Mouse (Mus musculus): ENCODE results near the gene Faf2. TPM values are rescaled to one million over a fixed set of nuclear protein-coding genes. Genes with fewer than 3 reads are reported as not detected.

Faf2 gene
- polyA plus RNA-seq, 2 experiments = 50.1 to 99.2 TPM

DNA sequence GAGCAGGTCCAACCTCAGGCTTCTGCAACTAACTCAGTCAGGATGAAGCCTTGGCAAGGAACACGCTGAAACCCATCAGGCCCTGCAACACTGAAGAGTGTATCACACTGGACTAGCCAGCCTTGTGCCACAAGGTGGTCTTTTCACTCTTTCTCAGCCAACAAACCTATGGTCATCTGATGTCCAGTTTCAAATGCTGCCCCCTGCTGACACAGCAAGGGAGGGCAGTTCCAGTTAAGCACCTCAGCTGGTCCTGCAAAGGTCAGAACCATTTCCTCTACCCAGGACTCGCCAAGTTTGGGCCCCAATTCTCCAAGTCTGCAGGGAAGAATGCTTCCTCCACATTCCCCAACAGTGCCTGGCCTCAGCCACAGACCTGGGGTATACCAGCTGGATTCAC, 63.6 kb downstream of the Faf2 start:
- Histone ChIP-seq H3K4me2 (replicated peaks; ENCODE audit: low read depth, low read length, severe bottlenecking) (peak overlapping the region; percentile 80; the same call in 1 of the 2 replicates), H3K9ac (ENCODE audit: low read depth, low read length, severe bottlenecking) (peak overlapping the region; percentile 12; the same call in 1 of the 2 replicates)

DNA sequence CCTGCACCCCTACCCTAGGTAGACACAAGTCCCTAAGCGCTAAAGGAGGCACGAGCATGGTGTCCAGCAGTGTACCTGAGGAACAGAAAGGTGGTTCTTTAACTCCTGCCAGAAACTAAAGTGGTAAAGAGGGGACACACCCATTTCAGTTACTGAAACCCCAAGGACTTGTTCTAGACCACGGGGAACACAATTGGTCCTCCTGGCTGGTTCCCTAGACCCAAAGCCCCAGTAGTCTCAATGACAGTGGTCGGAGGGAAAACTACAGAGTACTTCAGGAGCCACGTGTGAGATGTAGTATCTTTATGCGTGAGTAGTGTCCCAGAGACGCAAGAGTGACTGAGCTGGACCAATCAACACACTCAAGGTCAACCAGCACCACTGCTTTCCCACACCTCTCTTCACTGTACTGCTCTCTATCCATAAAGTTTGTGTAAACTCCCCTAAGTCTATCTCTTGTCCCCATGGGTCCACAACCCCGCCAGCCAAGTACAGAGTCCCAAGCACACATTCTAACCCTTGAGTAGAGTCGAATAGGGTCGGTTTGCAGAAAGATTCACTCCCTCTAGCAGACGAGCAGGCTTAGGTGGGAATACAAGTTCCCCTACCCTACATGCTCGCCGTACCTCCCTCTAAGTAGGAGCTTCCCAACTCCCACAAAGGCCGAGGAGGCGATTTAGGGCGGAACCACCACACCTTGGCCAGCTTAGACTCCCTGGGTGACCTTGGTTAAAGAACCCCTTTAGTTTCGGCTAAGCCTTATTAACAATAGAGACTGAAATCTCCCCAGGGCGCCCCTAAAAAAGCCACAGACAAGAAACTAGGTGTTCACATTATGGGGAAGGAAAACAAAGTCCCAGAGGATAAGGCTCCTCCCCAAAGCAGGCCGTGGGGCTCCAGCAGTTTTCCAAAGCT, 64.8 kb downstream of the Faf2 start:
- H3K4me3 ChIP-seq (replicated peaks; ENCODE audit: low read length) = peak overlapping the region; percentile 99
- H3K27me3 ChIP-seq (ENCODE audit: control insufficient read depth, insufficient read depth, low read length) = no peaks in the 10 kb centered on the region
- TF ChIP-seq POLR2A (IDR thresholded peaks at IDR 0.05; ENCODE audit: borderline replicate concordance, extremely low read depth, insufficient read depth, insufficient read length) = no peak
- H3K9ac ChIP-seq (ENCODE audit: low read depth, low read length, severe bottlenecking) = peak overlapping the region; percentile 96
- peaks cover 16% of the 10 kb centered on the region for H3K4me1 ChIP-seq (ENCODE audit: control insufficient read depth, insufficient read depth, low read length)
- no peaks in the 10 kb centered on the region for H3K9me3 ChIP-seq (ENCODE audit: control insufficient read depth, low read length)
- DNase-seq (ENCODE audit: low spot score) = no peak
- peak overlapping the region; percentile 80 for H3K4me2 ChIP-seq (replicated peaks; ENCODE audit: low read depth, low read length, severe bottlenecking)
- no peak for ATAC-seq (ENCODE audit: low FRiP score, low read depth)
- 3% methylated on average over 19 of the region's 19 CpGs for WGBS
- H3K36me3 ChIP-seq (ENCODE audit: control insufficient read depth, insufficient read depth, low read length) = peaks cover 37% of the 10 kb centered on the region
- H3K27ac ChIP-seq (replicated peaks; ENCODE audit: low read depth, low read length) = peak overlapping the region; percentile 98

More for the DNA sequence above, 63.6 kb downstream of the Faf2 start:
- Histone ChIP-seq H3K4me1 (ENCODE audit: control insufficient read depth, insufficient read depth, low read length) (peaks cover 16% of the 10 kb centered on the region), H3K27ac (replicated peaks; ENCODE audit: low read depth, low read length) (no peak overlapping the region), H3K36me3 (ENCODE audit: control insufficient read depth, insufficient read depth, low read length) (peaks cover 49% of the 10 kb centered on the region), H3K9me3 (ENCODE audit: control insufficient read depth, low read length) (no peaks in the 10 kb centered on the region), H3K4me3 (replicated peaks; ENCODE audit: low read length) (peak overlapping the region; percentile 99), H3K27me3 (ENCODE audit: control insufficient read depth, insufficient read depth, low read length) (no peaks in the 10 kb centered on the region)
- no peak for ATAC-seq (ENCODE audit: low FRiP score, low read depth)
- 39% methylated on average over 2 of the region's 2 CpGs for WGBS
- no peak for DNase-seq (ENCODE audit: low spot score)
- no peak for TF ChIP-seq POLR2A (IDR thresholded peaks at IDR 0.05; ENCODE audit: borderline replicate concordance, extremely low read depth, insufficient read depth, insufficient read length)

DNA sequence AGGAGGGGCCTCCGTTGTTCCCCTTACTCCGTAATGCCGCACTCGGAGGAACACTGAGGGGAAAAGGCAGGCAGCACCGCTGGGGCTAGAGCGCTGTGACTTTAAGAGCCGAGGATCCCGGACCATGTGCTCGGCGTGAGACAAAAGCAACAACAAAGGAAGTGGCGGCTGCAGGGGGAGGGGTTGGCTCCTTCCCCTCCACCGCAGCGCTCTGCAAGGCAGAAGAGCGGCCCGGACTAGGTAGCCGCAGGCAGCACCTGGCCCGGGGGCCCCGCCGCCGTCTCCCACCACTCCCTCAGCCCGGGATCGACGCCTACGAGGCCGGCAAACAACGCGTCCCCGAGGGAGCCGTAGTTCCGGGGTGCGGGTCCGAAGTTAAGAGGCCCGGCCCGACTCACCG, 65.5 kb downstream of the Faf2 start:
- H3K9me3 ChIP-seq (ENCODE audit: control insufficient read depth, low read length) = no peaks in the 10 kb centered on the region
- DNase-seq (ENCODE audit: low spot score) (peak; percentile 85), ATAC-seq (ENCODE audit: low FRiP score, low read depth) (peak; percentile 51)
- peak overlapping the region; percentile 80 for H3K4me2 ChIP-seq (replicated peaks; ENCODE audit: low read depth, low read length, severe bottlenecking)
- H3K36me3 ChIP-seq (ENCODE audit: control insufficient read depth, insufficient read depth, low read length) = peaks cover 32% of the 10 kb centered on the region
- no peak for TF ChIP-seq POLR2A (IDR thresholded peaks at IDR 0.05; ENCODE audit: borderline replicate concordance, extremely low read depth, insufficient read depth, insufficient read length)
- H3K4me1 ChIP-seq (ENCODE audit: control insufficient read depth, insufficient read depth, low read length) = peaks cover 17% of the 10 kb centered on the region
- WGBS = 0% methylated on average over 28 of the region's 35 CpGs
- H3K9ac ChIP-seq (ENCODE audit: low read depth, low read length, severe bottlenecking) = peak overlapping the region; percentile 96
- H3K4me3 ChIP-seq (replicated peaks; ENCODE audit: low read length) = peak overlapping the region; percentile 99
- H3K27ac ChIP-seq (replicated peaks; ENCODE audit: low read depth, low read length) = peak overlapping the region; percentile 98
- H3K27me3 ChIP-seq (ENCODE audit: control insufficient read depth, insufficient read depth, low read length) = no peaks in the 10 kb centered on the region

DNA sequence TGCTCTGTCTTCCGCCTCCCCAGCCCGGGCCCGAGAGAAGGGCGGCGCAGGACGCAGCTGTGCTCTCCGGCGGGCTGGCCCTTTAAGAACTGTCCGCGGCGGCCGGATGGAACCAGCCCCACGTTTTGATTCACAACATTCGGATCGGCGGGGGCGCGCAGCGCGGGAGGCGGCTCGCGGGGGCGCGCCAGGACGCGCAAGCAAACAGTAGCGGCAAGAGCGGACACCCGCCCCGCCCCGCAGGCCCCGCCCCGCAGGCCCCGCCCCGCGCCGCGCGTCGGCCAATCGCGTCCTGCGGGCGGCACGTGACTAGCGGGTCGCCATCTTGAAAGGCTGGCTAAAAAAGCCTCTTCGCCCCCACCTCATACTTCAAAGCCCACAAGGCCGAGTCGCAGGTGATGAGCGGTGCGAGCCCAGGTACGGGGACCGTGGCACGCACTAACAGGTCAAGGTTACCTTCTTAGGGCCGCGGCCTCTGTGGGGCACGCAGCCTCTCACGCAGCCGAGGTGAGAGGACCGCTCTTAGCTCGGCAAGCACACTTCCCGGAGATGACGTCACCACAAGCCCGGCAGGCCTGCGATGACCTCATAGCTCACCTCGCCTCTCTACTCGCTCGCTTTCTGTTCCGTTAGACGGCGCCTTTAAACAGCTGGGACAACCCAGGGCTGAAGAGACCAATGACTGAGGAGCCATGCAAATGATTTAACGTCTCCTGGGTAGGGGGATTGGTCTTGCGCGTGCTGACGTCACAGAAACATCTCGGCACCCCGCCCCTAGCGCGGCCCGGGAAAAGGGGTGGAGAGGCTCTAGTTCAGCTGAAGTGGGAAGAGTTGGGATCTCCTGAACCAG, 66.2 kb downstream of the Faf2 start:
- peaks cover 24% of the 10 kb centered on the region for H3K4me1 ChIP-seq (ENCODE audit: control insufficient read depth, insufficient read depth, low read length)
- DNase-seq (ENCODE audit: low spot score) = peak; percentile 93
- peaks cover 29% of the 10 kb centered on the region for H3K36me3 ChIP-seq (ENCODE audit: control insufficient read depth, insufficient read depth, low read length)
- H3K9ac ChIP-seq (ENCODE audit: low read depth, low read length, severe bottlenecking) = peak overlapping the region; percentile 96
- no peaks in the 10 kb centered on the region for H3K9me3 ChIP-seq (ENCODE audit: control insufficient read depth, low read length)
- H3K4me3 ChIP-seq (replicated peaks; ENCODE audit: low read length) = peak overlapping the region; percentile 99
- peak overlapping the region; percentile 98 for H3K27ac ChIP-seq (replicated peaks; ENCODE audit: low read depth, low read length)
- 0 out of 2 replicates have a peak, but pooled peaks have one; percentile 12 for TF ChIP-seq POLR2A (IDR thresholded peaks at IDR 0.05; ENCODE audit: borderline replicate concordance, extremely low read depth, insufficient read depth, insufficient read length)
- H3K4me2 ChIP-seq (replicated peaks; ENCODE audit: low read depth, low read length, severe bottlenecking) = peak overlapping the region; percentile 80
- no peaks in the 10 kb centered on the region for H3K27me3 ChIP-seq (ENCODE audit: control insufficient read depth, insufficient read depth, low read length)
- peak; percentile 91 for ATAC-seq (ENCODE audit: low FRiP score, low read depth)
- under 1% methylated on average over 78 of the region's 82 CpGs for WGBS

DNA sequence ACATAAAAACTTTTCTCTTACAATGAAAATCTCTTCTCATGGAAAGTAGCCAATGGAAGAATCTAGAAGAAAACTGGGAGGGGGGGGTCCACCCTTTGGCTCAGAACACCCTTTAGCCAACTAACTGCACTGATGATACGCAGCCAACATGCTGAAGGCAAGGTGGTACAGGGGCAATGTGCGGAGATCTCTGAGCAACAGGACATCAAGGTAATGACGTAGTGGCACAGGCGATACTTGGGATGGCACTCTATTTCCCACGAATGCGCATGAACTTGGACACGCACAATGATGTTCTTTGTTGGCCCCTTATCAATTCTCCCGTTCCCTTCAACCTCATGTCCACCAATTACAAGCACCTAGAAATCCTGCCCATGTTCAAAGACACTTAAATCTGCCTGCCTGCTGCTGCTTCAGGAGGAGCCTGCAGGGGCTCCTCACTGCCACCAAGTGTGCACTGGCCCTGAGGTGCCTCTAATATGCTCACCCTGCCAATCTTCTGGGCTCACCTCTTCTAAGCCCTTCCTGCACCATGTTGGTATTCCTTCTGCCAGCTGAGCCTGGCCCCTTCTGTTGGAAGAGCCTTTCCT, 68.7 kb downstream of the Faf2 start:
- H3K27me3 ChIP-seq (ENCODE audit: control insufficient read depth, insufficient read depth, low read length) = no peaks in the 10 kb centered on the region
- no peak overlapping the region for H3K4me2 ChIP-seq (replicated peaks; ENCODE audit: low read depth, low read length, severe bottlenecking)
- TF ChIP-seq POLR2A (IDR thresholded peaks at IDR 0.05; ENCODE audit: borderline replicate concordance, extremely low read depth, insufficient read depth, insufficient read length) = no peak
- no peak for ATAC-seq (ENCODE audit: low FRiP score, low read depth)
- WGBS = 93% methylated on average over 8 of the region's 8 CpGs
- H3K9me3 ChIP-seq (ENCODE audit: control insufficient read depth, low read length) = no peaks in the 10 kb centered on the region
- H3K4me3 ChIP-seq (replicated peaks; ENCODE audit: low read length) = no peak overlapping the region
- DNase-seq (ENCODE audit: low spot score) = no peak
- H3K27ac ChIP-seq (replicated peaks; ENCODE audit: low read depth, low read length) = no peak overlapping the region
- H3K9ac ChIP-seq (ENCODE audit: low read depth, low read length, severe bottlenecking) = no peak overlapping the region
- peaks cover 23% of the 10 kb centered on the region for H3K4me1 ChIP-seq (ENCODE audit: control insufficient read depth, insufficient read depth, low read length)
- peaks cover 10% of the 10 kb centered on the region; the same call in 1 of the 2 replicates for H3K36me3 ChIP-seq (ENCODE audit: control insufficient read depth, insufficient read depth, low read length)

Data from limb, embryonic 14.5 days (tissue).